Mouse (Mus musculus): ENCODE results near the gene Camta1. TPM values are rescaled to one million over a fixed set of nuclear protein-coding genes. Genes with fewer than 3 reads are reported as not detected.

The Camta1 gene
- 78.7 and 86.7 TPM in 2 replicates for polyA plus RNA-seq (2015; fragmentation: Nextera tagmentation; extraction: Ambion mirVana)

DNA sequence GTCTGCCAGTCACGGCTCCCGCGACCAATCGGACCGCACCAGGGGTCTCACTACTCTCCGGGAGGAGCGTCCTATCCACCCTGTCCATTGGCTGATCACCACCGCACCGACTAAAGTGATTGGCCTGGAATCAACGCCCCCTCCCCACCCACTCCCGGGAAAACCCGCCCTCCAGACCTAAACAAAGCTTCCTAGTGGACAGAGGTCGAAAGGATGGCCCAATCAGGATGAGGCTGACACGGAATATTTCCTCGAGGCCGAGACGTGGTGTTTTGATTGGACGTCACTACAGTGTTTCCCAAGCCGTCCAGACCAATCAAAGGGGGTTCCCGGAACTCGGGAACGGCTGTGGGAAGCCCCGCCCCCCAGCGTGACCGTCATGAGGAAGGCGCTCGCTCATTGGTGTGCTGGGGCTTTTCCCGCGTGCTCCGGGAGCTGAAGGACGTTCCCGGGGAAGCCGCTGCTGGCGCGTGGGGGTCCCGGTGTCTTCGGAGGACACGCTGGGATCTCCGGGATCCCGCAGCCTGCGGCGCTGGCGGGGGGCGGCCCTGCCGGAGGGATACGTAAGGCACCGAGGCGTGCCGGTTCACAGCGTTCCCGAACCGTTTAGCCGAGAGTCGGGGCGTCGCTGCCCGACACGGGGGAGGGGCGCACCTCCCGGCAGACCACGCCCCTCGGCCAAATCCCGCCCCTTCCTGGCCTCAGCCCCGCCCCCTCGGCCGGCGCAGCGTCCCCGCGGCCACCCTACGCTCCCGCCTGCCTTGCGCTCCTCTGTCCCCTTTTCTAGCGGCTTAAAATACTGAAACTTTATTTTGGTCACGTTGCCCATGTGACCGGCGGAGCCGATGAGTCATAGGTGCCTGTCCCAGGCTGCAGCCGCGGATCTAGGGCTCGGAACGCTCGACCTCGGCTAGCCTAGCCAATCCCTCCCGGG lies at the start of gene Camta1:
Gene Camta1 (minus strand): TSS at position 71 of the 934 bp plus-strand sequence.
- H3K27ac ChIP-seq: peak within 1 kb of the TSS; percentile 96
- H3K9ac ChIP-seq: peak within 1 kb of the TSS; percentile 76
- under 1% methylated on average over 85 of the region's 85 CpGs for WGBS
- peaks cover 26% of the 10 kb centered on the region for H3K4me1 ChIP-seq
- peak; percentile 97 for ATAC-seq (ENCODE audit: borderline replicate concordance, extremely low read depth, low FRiP score, low TSS enrichment)
- peak within 1 kb of the TSS; percentile 95 for H3K4me2 ChIP-seq
- H3K36me3 ChIP-seq: no peaks in the 10 kb centered on the region
- no peaks in the 10 kb centered on the region for H3K9me3 ChIP-seq
- no peaks in the 10 kb centered on the region for H3K27me3 ChIP-seq
- peak within 1 kb of the TSS; percentile 84 for H3K4me3 ChIP-seq

DNA sequence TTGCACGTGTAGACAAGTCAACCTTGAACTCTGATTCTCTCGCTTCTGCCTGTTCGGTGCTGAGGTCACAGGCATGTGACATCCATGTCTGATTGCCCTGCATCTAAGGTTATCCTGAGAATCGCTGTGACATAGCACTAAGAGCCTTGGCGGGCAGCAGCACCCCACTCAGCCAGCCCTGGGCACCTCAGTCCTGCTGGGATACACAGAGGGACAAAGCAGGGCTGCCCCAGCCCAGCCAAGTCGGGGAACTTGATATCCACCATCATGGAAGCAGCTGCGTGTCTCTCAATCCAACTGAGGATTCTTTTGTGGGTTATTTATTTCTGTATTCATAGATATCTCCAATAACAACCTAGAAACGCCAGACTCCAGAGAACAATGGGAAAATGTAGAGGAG lies 47.1 kb upstream of the Camta1 start:
- ATAC-seq (ENCODE audit: borderline replicate concordance, extremely low read depth, low FRiP score, low TSS enrichment): no peak
- Histone ChIP-seq H3K36me3 (no peaks in the 10 kb centered on the region), H3K9me3 (no peaks in the 10 kb centered on the region), H3K27me3 (no peaks in the 10 kb centered on the region; the same call in 1 of the 2 replicates), H3K4me3 (no peak overlapping the region), H3K4me1 (no peaks in the 10 kb centered on the region), H3K27ac (no peak overlapping the region), H3K4me2 (no peak overlapping the region), H3K9ac (no peak overlapping the region)
- WGBS: 63% methylated on average over 8 of the region's 8 CpGs

DNA sequence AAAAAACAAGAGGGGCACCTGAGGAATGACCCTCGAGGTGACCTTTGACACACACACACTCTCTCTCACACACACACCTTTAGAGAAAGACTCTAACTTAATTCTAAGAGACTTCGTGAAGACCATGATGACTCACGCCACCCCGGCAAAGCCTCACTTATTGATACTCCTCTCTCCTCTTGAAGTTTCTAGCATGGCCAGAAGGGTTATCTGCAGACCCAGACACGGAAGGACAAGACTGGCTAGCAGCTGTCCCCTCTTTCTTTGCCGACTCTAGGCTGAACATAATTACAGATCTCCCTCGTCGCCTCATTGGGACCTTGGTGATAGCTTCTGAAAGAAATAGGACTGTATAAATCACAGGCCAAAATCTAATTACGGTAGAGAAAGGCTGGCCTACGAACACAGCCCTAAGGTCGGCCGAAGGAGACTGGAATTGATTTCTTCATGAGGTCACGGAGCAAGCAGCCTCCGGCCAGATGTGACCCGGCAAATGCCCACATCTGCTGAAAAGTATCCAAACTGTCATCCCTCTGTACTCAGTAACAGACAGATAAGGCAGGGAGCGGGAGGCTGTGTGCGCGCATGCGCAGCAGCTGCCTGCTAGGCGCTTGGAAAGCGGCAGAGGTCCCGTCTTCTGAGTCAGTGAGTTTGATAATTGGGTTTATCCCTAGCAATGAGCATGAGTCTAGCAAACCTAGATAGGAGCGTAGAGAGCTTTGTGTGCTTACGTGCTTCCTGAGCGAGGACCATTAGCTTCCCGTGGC lies 46.1 kb upstream of the Camta1 start:
- no peak overlapping the region for H3K4me3 ChIP-seq
- H3K4me2 ChIP-seq: peak overlapping the region; percentile 41
- no peaks in the 10 kb centered on the region for H3K9me3 ChIP-seq
- no peak overlapping the region for H3K27ac ChIP-seq
- no peaks in the 10 kb centered on the region for H3K36me3 ChIP-seq
- no peak overlapping the region for H3K9ac ChIP-seq
- peaks cover 5% of the 10 kb centered on the region for H3K4me1 ChIP-seq
- WGBS: 56% methylated on average over 26 of the region's 26 CpGs
- no peak for ATAC-seq (ENCODE audit: borderline replicate concordance, extremely low read depth, low FRiP score, low TSS enrichment)
- H3K27me3 ChIP-seq: no peaks in the 10 kb centered on the region; the same call in 1 of the 2 replicates

DNA sequence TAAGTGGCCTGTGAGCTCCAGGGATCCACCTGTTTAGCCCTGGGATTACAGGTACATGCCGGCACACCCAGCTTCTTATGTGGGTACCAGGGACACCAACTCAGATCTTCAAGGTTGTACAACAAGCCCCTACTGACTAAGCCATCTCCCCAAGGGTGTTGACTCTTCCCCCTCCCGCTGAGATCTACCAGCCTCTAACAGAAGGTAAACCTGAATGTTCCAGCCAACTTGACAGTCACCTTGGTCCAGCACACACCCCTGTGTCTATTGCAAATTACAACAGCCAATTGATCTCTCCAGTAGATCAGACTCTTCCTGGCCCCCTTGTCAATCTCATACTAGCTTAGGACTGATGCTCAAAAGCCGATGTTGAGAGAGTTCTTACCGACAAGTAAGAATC lies 43.9 kb upstream of the Camta1 start:
- WGBS: 74% methylated on average over 4 of the region's 4 CpGs
- no peaks in the 10 kb centered on the region; the same call in 1 of the 2 replicates for H3K27me3 ChIP-seq
- H3K4me3 ChIP-seq: no peak overlapping the region
- no peaks in the 10 kb centered on the region for H3K36me3 ChIP-seq
- ATAC-seq (ENCODE audit: borderline replicate concordance, extremely low read depth, low FRiP score, low TSS enrichment): no peak
- H3K9ac ChIP-seq: no peak overlapping the region
- no peak overlapping the region for H3K4me2 ChIP-seq
- no peaks in the 10 kb centered on the region for H3K9me3 ChIP-seq
- peaks cover 10% of the 10 kb centered on the region for H3K4me1 ChIP-seq
- H3K27ac ChIP-seq: no peak overlapping the region

DNA sequence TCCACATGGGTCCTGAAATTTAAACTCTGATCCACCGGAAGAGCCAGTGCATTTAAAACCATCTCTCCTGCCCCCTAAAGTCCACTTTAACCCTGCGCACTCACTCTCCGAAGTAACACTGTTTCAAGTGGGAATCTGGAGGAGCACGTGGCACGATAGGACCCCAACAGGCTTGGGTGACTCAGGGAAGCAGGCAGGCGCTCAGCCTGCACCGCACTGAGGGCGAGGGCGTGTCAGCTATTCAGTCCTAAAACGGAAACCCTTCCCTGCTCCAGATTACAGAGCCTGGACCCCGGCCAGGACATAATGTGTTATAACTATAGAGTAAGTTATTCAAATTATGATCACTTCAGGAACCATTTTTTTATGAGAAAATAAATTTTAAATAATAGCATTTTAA lies 42.4 kb upstream of the Camta1 start:
- H3K4me3 ChIP-seq: no peak overlapping the region
- H3K9ac ChIP-seq: no peak overlapping the region
- H3K27me3 ChIP-seq: no peaks in the 10 kb centered on the region; the same call in 1 of the 2 replicates
- H3K36me3 ChIP-seq: no peaks in the 10 kb centered on the region
- peak; percentile 39; the same call in 1 of the 2 replicates for ATAC-seq (ENCODE audit: borderline replicate concordance, extremely low read depth, low FRiP score, low TSS enrichment)
- no peaks in the 10 kb centered on the region for H3K9me3 ChIP-seq
- no peak overlapping the region for H3K27ac ChIP-seq
- 28% methylated on average over 11 of the region's 11 CpGs for WGBS
- no peak overlapping the region for H3K4me2 ChIP-seq
- H3K4me1 ChIP-seq: peaks cover 10% of the 10 kb centered on the region

DNA sequence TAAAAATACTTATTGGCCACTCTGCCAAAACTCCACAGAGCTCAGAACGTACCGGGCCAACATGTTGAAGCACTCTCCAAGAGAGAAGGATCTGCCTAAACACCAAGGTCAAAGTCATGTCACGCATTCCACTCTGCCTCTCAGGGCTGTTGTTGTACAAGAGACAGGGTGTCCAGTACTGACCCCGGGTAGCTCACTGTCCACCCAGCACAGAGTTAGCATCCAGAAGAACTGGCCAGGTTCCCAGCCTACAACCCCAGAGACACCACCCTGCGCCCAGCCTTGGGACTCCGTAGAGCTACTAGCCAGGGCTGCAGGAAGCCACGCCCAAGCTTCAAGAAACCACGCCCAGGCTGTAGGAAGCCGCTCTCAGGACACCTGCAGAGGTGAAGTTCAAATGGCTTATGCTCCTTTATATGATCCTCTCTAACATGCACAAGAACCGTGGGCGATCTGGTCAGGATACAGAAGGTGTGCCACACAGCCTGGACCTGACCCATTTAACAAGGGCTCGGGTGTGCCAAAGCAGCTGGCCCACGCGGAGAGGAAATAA lies 41.1 kb upstream of the Camta1 start:
- ATAC-seq (ENCODE audit: borderline replicate concordance, extremely low read depth, low FRiP score, low TSS enrichment): no peak
- no peak overlapping the region for H3K9ac ChIP-seq
- H3K4me3 ChIP-seq: no peak overlapping the region
- H3K4me2 ChIP-seq: 0 out of 2 replicates have a peak overlapping the region, but pooled peaks have one; percentile 10
- H3K9me3 ChIP-seq: no peaks in the 10 kb centered on the region
- H3K36me3 ChIP-seq: no peaks in the 10 kb centered on the region
- no peaks in the 10 kb centered on the region for H3K27me3 ChIP-seq
- H3K27ac ChIP-seq: 0 out of 2 replicates have a peak overlapping the region, but pooled peaks have one; percentile 19
- H3K4me1 ChIP-seq: peaks cover 10% of the 10 kb centered on the region
- 41% methylated on average over 14 of the region's 14 CpGs for WGBS

DNA sequence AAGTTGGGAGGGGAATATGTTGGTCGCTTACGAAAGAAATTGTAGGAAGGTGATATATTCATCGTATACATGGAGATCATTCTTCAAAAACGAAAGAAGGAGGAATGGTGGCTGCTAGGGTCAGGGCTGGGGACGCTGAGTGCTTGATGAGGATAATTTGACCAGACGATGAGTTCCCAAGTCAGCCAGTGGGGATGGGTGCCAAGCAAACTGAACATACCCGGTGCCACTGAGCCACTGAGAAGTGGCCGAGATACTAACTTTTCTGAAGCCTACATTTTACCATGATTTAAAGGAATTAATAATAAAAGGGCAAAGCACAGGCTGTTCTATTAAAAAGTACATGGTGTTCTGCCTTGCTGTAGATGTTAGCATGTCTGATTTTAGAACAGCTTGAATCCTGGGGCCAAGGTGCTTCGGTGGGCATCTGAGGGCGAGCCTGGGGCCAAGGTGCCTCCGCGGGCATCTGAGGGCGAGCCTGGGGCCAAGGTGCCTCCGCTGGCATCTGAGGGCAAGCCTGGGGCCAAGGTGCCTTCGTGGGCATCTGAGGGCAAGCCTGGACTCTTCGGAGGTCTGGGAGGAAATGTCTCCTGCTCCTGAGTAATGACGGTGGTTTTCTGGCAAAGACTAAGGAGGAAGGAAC lies 40.5 kb upstream of the Camta1 start:
- 66% methylated on average over 17 of the region's 17 CpGs for WGBS
- H3K4me2 ChIP-seq: no peak overlapping the region
- no peak for ATAC-seq (ENCODE audit: borderline replicate concordance, extremely low read depth, low FRiP score, low TSS enrichment)

DNA sequence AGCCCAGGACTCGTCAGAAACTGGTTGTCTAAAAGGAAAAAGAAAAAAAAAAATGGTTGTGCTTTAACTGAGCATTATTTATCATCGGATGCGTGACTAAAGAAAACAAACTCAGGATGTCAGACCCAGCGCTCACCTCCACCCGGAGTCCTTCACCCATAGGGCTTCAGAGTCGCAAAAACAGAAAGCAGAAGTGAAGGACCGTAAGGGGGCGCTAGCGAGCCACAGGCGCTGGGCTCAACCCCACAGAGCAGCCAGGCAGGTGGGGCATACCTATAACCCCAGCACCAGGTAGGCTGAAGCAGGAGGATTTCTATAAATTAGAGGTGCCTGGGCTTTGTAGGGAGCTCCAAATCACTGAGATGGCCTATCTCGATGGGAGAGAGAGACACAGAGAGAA lies 39.7 kb upstream of the Camta1 start:
- Histone ChIP-seq H3K4me3 (no peak overlapping the region), H3K9ac (no peak overlapping the region), H3K4me1 (peaks cover 10% of the 10 kb centered on the region), H3K27ac (no peak overlapping the region), H3K36me3 (no peaks in the 10 kb centered on the region), H3K9me3 (no peaks in the 10 kb centered on the region), H3K27me3 (no peaks in the 10 kb centered on the region), H3K4me2 (no peak overlapping the region)
- 51% methylated on average over 11 of the region's 11 CpGs for WGBS
- ATAC-seq (ENCODE audit: borderline replicate concordance, extremely low read depth, low FRiP score, low TSS enrichment): no peak

More for the DNA sequence above, 40.5 kb upstream of the Camta1 start:
- Histone ChIP-seq H3K4me3 (no peak overlapping the region), H3K4me1 (peaks cover 10% of the 10 kb centered on the region), H3K9ac (no peak overlapping the region), H3K9me3 (no peaks in the 10 kb centered on the region), H3K36me3 (no peaks in the 10 kb centered on the region), H3K27ac (no peak overlapping the region), H3K27me3 (no peaks in the 10 kb centered on the region)

DNA sequence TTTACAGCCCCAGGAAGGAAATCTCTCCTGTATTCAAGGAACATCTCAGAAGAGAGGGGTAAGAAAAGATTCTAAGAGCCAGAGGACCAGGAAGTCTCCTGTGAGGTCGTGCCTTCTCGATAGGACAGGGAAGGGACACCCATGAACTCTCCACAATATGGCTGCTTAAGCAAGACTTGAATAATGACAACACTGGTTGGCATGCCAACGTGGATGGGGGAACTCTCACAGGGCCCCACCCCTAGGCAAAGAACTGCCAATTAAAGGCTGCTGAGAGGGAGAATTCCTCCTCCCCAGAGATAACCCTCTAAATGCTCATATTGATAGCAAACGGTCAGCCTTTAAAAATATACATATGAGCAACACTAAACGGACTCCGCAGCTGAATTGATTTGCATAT lies 39.1 kb upstream of the Camta1 start:
- WGBS: 73% methylated on average over 6 of the region's 6 CpGs
- H3K9ac ChIP-seq: no peak overlapping the region
- H3K27me3 ChIP-seq: no peaks in the 10 kb centered on the region
- H3K27ac ChIP-seq: no peak overlapping the region
- H3K9me3 ChIP-seq: no peaks in the 10 kb centered on the region
- H3K4me3 ChIP-seq: no peak overlapping the region
- no peaks in the 10 kb centered on the region for H3K36me3 ChIP-seq
- peaks cover 10% of the 10 kb centered on the region for H3K4me1 ChIP-seq
- no peak for ATAC-seq (ENCODE audit: borderline replicate concordance, extremely low read depth, low FRiP score, low TSS enrichment)
- H3K4me2 ChIP-seq: no peak overlapping the region

DNA sequence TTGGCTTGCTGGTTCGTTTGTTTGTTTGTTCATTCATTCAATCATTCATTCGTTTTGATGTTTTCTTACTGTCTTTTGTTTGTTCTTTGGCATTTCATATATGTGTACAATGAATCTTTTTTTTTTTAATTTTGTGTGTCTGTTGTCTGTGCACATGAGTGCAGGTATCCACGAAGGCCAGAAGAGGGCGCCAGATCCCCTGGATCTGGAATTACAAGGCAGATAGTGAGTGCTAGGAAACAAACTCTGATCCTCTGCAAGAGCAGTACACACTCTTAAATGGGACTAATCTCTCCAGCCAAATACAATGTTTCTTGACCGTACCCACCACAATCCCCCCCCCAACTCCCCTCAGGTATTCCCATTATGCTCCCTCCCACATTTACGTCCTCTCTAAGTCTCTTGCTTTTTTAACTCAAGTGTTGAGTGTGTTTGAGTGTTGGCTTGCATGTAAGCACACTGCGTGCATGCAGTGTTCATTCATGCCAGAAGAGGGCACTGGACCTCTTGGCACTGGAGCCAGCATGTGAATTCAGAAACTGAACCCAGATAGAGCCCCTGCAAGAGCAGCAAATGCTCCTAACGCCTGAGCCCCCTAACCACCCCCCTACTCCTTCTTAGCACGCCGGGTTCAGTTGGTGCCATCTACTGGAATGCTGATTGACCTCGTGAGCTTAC lies 38.2 kb upstream of the Camta1 start:
- 67% methylated on average over 11 of the region's 11 CpGs for WGBS
- no peaks in the 10 kb centered on the region for H3K9me3 ChIP-seq

More for the DNA sequence above, 38.2 kb upstream of the Camta1 start:
- H3K27ac ChIP-seq: no peak overlapping the region
- no peak overlapping the region for H3K4me3 ChIP-seq
- H3K9ac ChIP-seq: no peak overlapping the region
- no peak overlapping the region for H3K4me2 ChIP-seq
- no peaks in the 10 kb centered on the region for H3K36me3 ChIP-seq
- peaks cover 10% of the 10 kb centered on the region for H3K4me1 ChIP-seq
- no peaks in the 10 kb centered on the region for H3K27me3 ChIP-seq
- no peak for ATAC-seq (ENCODE audit: borderline replicate concordance, extremely low read depth, low FRiP score, low TSS enrichment)

Data from lung, embryonic 15.5 days (tissue).